Mouse (Mus musculus) 416B (cell line): Measurements from ENCODE around the gene Hace1.
"Not testable (repeated sequence)": the region's sequence is repeated elsewhere in the genome, so short reads cannot be mapped to it uniquely, and the experiment has no call there.

Experiments
- DNase-seq: peaks from one replicate; pipeline ENCODE4 v3.0.0; 2011; ENCODE audit warnings: low read depth

The Hace1 gene

DNA sequence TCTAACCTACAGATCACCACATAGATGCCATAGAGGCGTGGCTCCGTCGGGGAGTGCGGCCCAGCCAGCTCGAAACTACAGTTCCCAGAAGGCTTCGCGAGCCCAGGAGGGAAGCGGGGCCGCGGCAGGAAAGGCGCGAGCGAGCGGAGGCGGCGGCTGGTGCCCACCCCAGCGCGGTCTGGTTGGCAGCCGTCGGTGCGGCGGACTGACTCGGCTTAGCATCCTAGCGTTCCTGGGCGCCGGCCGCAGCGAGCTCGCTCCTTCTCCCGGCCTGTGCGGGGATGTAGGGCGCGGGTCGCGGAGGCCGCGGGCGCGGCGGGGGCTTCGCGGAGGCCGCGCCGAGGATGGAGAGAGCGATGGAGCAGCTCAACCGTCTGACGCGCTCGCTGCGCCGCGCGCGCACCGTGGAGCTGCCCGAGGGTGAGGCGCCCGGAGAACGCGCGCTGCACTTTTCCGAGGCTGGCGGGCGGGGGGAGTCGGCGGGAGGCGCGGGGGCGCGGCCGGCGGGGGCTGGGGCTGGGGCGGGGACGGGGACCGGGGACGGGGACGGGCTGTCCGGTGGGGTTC is at the start of gene Hace1:
Gene Hace1, plus strand, starts transcription at position 99 of the 567 bp plus-strand sequence.
- peak; percentile 83 for DNase-seq

DNA sequence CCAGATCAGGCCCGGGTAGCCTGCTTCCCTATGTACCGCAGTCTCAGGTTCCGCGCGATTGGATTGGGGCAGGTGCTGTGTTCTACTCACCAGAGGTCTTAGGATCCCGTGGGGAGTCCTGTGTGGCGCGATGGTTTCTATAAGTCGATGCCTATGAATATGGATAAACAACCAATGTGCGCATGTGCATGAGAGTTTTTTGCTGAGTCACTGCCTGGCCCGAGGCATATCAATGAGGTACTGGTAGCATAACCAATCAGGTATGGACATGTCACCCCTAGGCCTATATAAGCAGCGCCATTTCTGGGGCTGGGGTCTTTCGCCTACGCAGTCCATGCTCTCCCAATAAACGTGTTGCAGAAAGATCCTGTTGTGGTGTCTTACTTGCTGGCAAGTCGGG is 40.3 kb upstream of the Hace1 start:
- not testable (repeated sequence) for DNase-seq

DNA sequence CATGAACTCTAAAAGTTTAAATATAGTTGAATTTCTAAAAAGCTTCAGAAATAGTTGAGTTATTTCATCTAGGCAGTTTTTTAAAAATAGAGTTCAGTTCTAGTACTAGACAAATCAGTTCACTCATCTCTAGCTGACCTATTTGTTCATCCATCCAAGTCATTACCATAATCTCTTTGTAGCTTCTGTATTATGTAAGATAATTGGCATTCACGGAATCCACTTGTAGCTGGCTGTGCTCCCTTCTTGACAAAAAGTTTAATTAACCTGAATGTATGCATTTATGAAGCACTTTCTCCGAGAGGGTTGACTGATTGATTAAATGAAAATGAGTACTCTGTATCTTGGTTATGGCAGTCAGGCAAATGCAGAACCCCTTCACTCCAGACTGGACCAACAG is 34.9 kb upstream of the Hace1 start:
- no peak for DNase-seq

DNA sequence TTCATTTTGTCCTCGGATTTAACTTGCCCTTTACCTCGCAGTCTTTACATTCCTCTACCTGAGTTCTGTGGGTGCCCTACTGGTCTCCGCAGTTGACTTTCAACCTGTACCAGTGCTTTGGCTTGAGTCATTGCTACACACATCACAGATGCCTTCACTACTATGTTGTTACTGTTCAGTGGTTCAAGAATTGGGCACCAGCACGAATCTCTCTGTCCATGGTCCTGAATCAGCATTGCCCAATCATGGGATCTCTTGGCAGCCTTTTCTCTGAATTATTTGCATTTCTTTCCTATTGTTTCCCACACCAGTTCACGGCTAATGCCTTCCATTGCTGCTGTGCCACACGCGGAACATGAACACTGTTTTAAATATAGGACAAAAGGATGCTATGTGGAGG is 30.8 kb upstream of the Hace1 start:
- DNase-seq: peak; percentile 74

DNA sequence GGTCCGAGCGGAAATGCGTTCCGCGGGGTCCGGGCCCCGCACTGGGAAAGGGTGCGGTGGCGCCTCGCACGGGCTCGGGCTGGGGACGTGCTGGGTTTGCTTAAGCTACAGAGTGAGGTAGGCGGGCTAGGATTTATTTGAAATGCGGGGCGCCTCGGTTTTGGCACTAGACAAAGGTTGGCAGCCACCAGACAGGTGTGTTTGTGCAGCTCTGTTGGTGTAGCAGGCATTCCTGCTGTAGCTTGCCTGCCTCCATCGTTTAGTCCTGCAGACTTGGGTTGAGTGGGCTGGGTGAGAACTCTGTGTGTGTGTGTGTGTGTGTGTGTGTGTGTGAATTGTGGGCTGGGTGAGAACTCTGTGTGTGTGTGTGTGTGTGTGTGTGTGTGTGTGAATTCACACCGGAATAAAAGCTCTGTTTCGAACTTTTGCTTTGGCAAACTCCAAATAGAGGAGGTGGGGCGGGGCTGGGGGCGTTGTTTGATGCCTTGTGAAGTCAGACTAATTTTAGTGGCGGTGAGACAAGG is 731 bp downstream of the Hace1 start:
- DNase-seq: peak; percentile 69

DNA sequence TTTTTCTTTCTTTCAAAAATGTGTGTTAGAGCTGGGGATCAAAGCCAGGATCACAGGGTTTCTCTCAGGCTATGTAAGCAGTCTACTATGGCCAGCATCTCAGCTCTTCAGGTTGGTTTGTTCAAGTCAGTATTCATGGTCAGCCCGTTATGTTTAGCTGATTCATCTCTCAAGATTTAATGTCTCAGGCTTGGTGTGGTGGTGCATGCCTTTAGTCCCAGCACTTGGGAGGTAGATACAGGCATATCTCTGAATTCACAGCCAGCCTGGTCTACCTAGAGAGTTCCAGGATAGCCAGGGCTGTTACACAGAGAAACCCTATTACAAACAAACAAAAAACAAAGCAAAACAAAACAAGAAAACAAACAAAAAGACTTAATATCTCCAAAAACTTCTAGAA is 5.7 kb downstream of the Hace1 start:
- no peak for DNase-seq

DNA sequence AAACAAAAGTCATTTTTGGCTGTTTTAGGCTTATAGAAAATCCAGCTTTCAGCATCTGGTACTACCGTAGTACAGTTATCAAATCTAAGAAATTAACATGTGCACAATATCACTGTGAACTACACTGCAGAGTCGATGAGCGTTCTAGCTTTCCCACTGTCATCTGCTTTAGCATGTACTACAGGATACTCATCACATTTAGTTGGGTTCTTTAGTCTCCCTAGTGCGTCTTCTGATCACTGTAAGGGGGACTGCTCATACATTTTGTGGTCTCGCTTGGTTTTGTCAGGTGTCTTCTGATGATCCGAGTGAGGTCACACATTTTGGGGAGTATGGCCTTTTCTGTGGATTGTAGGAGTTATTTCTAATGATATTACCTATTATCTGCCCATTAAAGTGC is 6.2 kb downstream of the Hace1 start:
- DNase-seq: no peak

DNA sequence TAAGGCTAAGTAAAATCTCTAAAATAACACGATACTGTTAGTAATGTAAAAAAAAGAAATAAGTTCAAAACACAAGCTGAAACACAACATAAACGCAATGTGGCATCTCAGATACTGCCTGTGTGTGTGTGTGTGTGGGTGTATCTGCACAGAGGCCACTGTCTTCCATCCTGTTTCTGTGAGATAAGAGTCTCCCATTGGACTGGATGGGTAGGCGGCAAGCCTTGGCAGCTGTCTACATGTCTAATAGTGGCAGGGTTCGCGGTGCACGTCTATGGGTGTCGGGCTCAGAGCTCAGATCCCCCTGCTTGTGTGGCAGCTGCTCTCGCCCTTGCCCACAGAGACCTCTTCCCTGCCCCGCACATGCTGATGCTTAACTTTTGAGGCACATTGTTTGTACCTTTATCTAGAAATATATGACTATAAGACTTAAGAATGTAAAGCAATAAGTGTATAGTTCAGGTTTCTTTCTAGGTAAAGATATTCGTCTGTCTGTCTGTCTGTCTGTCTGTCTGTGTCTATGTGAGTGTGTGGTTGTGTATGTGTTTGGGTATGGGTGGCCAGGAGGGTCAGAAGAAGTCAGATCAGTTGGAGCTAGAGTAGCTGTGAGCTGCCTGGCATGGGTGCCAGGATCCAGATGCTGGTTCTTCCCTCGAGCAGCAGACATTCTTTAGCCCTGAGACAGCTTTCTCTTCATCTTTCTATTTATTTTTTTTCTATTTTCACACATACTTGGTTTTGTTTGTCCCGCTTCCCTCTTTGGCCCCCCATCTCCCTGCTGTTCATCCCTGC is 6.9 kb downstream of the Hace1 start:
- DNase-seq: peak; percentile 29

DNA sequence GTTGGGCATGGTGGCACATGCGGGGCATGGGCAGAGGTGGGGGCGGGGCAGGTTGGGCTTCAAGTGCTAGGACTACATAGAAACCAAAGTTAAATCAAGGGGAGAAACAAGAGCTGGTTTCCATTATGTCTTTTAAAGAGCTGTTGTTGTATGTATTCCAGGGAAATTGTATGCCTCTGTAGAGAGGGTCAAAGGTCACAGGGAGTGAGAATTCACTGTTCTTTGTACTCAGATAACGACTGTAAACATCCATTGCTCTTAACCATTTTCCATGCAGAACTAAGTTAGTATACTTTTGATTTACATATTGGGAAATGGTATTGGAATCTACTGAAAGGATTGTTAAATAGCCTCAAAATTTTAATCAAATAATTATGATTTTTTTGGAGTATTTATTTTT is 28.2 kb downstream of the Hace1 start:
- no peak for DNase-seq

DNA sequence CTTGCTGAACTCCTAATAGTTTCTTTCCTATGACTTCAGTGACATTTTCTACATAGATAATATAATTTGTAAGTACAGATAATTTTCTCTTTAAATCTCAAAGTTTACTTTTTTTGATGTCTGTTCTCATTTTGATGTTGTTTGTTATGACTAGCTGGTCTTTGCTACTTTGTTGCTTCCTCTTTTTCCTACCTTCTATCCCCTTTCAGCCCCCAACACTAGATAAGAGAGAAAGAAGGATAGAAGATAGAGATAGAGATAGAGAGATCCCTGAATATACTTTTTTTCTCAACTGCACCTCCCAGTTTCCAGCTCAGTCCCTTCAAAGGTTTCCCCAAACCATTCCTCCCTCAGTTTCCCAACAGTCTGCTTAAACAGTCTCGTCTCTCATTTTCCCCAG is 33.1 kb downstream of the Hace1 start:
- DNase-seq: no peak

DNA sequence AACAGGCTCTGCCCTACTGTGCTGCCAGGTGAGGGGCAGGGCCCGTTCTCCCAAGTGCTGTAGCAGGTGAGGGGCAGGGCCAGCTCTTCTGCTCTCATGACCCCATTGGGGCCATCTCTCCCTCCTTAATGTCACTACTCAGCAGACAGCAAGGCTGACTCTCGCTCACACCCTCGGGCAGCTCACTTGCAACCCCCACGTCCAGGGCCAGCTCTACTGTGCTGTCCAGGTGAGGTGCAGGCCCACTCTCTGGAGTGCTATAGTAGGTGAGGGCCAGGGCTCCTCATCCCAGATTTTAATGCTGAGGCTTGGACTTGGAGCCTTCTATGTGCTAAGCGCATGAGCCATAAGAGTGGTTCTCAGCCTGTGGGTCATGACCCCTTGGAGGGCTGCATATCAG is 38.4 kb downstream of the Hace1 start:
- no peak for DNase-seq

DNA sequence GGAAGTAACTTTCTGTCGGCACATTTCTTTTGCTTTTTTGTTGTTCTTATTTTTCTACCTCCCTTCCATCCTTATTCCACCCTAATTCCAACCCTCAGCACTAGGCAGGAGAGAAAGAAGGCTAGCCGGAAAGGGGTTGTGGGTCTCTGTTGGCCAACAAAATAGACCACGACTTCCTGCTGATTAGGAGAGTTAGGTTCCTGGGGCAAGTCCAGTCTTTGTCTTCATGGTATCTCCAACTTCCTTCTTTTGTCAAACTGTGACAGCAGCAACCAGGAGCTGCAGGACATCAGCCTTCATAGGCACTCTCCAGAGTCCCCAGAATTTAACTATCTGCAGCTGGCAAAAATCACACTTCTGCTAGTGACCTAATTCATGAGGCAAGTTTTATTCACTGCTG is 41.4 kb downstream of the Hace1 start:
- DNase-seq: peak; percentile 87

DNA sequence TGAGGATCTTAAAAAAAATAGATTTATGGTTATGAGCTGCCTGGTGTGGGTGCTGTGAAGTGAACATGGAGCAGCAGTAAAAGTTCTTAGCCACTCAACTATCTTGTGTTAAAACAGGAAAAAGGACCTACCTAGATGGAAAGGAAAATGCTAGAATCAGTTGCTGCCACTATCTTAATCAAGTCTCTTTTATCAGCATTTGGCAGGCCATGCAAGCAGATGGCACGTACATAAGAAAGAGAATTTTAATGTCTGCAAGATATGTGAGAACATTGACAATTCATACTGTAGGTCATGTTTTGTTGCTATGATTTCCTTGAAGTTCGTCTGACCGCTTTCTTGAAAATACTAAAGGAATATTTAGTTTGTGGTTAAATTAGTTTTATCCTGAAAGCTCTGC is 54.4 kb downstream of the Hace1 start:
- peak; percentile 8 for DNase-seq

DNA sequence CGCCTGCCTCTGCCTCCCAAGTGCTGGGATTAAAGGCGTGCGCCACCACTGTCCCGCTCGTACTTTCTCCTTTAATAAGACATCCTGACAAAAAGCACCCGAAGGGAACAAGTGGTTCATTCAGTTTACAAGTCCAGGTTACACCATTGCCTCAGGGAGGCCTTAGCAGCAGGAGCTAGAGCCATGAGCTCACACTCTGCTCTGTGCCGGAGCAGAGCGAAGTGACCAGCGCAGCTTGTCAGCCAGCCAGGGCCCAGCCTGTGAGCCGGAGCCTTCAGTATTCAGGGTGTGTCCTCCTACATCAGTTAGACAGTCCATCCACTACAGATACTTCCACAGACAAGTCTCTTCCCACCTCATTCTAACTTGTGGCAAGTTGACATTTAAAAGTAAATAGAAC is 55.0 kb downstream of the Hace1 start:
- no peak for DNase-seq

DNA sequence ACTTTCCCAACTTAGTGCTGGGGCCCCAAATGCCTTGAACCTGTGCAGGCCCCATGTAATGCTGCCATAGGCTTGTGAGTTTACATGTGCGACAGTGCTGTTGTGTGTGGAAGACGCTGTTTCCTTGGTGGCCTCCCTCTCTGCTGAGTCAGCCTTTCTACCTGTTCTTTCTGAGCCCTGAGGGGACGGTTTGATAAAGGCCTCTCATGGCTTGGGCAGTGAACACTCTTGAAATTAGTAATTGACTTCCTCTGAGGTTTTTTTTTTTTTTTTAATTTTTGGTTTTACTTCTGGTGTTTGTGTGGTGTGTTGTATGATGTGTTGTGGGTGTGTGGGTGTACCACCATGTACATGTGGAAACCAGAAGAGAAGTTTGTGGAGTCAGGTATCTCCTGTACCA is 57.6 kb downstream of the Hace1 start:
- peak; percentile 50 for DNase-seq

DNA sequence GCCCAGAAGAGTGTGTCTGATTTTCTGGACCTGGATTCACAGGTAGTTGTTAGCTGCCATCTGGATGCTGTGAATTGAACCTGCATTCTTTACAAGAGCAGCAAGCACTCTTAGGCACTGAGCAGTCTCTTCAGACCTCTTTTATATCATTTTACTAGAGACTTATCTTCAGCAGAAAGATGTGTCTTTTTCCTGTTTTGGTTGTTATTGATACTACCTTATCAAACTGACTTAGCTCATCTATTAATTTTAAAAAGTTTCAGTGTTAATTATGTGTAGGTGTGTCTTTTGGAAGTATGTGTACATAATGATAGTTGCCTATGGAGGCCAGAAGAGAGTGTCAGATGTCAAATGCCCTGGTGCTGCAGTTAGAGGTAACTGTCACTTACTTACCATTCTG is 62.1 kb downstream of the Hace1 start:
- no peak for DNase-seq

DNA sequence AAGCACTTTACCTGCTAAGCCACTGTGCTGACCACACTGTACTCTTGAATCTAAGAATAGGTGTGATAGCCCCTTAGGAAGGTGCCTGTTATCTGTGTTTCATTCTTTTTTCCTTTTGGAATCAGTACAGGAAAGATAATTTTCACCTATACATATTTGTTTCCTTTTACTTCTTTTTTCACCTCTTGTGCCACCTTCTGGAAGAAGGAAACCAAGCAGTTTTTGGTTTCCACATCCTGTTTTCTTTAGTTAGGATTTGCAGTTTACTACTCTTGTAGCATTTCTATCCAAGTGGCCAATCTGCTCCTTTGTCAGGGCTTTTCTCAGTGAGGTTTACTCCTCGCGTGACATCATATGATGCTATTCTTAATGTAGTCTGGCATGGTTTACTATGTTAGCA is 76.4 kb downstream of the Hace1 start:
- DNase-seq: peak; percentile 36

DNA sequence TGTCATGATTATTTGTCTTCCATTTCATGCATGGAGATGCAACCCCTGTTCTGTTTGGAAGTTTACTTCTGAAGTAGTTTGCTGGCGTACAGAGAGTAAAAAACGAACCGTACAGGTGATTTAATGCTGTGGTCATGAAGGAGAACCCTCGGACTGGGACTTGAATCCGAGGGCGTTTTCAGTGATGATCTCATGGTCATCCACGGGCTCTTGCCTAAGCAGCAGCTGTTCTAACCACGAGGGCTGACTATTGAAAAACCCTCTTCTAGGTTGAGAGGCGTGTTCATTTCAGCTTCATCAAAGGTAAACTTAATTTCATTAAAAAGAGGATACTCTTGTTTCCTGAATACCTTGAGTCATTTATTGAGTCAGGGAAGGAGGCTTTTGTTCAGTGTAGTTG is 84.4 kb downstream of the Hace1 start:
- peak; percentile 38 for DNase-seq

DNA sequence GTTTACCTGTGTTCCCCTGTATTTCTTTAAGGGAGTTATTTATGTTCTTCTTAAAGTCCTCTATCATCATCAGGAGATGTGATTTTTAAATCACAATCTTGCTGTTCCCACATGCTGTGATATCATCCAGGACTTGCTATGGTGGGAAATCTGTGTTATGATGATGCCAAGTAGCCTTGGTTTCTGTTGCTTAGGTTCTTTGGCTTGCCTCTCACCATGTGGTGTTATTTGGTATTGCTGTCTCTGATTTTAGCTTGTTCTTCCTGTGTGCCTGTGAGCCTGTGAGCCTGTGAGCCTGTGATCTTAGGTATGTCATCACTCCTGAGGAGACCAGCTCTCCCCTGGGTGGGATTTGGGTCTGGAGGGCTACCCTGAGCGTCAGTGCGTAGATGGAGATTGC is 90.6 kb downstream of the Hace1 start:
- no peak for DNase-seq

DNA sequence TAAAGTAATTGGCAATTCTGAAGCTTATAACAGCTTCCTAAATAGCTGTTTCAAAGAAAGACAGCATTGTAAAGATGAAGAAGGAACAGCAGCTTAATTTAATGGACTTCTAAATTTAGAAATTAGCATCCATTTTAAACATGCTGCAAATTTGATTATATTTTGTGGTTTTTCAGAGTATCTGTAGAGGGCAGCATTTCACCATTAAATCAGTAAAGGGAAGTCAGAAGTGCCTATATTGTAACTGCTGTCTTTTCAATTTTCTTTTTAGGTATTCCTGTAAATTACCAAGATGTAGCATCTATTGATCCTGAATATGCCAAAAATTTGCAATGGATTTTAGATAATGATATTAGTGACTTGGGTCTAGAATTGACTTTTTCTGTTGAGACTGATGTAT is 99.2 kb downstream of the Hace1 start:
- DNase-seq: peak; percentile 60

DNA sequence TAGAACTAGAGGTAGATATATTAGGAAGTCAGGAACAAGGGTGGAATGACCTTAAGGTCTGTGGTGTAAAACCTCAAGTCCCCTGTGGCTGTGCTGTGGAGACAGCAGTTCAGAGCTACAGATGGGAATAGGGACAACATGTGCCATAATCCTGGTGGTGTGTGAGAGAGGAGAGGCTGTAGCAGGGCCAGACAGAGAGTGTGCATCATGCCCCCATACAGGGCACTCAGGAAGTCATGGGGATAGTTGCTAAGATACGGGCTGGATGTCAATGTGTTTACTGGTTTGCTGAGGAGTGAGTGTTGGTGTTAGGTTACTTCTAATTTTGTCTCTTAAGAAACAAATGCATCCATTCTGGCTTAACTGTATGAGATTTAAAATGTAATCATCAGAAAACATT is 108.6 kb downstream of the Hace1 start:
- no peak for DNase-seq

DNA sequence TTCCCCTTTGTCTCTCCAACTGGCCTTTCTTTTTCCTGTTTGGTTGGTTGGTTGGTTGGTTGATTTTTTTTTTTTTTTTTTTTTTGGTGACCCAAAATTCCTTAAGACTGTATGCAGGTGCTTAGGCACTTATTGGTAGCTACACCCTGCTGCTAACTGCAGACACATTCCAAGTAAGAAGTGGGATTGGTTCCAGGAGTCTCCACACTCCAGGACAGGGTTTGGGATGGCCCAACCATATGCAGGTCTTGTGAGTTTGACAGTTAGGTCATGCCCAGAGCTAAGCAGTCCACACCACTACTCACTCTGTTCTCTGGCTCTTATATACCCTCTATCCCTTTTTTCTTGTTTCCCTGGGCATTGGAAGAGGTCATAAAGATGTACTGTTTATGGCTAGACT is 117.3 kb downstream of the Hace1 start:
- DNase-seq: no peak

DNA sequence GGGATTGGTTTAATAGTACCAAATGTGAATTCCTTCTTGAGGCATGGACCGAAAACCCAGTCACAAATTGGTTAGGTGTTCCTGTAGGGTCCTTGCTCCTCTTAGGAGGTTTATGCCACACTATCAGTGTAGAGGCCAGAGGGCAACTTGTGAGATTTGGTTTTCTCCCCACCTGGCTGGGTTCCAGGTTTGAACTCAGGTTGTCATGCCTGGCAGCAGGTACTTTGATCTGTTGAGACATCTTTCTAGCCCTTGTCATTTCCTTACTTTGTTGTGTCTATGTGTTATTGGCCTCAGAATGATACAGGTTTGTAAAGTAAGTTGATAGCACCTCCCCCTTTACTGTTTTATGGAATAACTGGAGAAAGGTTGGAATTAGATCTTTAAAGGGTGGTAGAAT is 117.9 kb downstream of the Hace1 start:
- DNase-seq: no peak

DNA sequence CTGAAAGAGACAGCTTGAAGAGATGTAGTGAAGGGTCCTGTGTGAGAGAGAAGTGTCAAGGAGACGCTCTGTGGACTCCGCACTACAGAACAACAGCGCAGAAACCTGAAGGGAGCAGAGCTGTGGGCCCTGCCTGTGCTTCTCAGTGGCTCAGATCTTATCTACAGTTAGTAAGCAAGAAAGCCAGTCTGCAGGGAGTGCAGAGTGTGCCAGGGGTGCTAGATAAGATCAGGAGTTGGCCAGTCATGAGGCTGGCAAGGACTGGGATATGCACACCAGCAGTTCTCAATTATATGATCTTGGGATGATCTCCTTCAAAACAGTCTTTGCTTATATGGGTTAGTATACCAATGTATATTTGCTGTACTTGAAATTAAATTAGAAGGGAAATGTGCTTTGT is 121.3 kb downstream of the Hace1 start:
- peak; percentile 42 for DNase-seq
